Mouse (Mus musculus): ENCODE results near the gene Zfp583. TPM values are rescaled to one million over a fixed set of nuclear protein-coding genes. Genes with fewer than 3 reads are reported as not detected.

Gene Zfp583
- polyA plus RNA-seq, 1 experiment: 0.02 TPM

DNA sequence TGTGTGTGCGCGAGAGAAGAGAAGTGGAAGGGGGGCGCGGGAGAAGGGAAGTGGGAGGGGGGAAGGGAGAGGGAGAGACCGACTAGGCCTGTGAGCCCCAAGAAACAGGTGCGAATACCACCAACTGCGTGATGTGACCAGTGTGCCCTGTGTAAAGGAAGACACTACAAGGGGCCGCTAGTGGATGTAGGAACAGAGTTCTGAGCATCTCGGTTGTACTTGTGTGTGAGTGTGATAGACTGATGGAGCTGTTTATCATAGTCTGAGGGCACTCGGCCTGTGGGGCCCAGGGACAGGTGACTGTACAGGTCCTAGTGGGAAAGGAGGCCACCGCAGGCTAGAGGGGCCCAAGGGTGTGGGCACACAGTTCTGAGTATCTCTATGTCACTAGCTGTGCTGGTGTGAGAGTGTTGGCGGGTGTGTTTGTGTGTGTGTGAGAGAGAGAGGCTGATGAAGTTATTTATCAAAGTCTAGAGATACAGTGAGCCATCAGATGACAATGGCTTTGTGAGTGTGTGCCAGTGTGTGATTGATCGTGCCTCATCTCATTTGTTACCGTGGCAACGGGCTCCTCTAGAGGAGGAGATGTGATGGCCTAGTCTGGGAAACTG, 44.1 kb downstream of the Zfp583 start:
- peaks cover 28% of the 10 kb centered on the region for H3K36me3 ChIP-seq (ENCODE audit: control insufficient read depth)
- TF ChIP-seq GATA1 (IDR thresholded peaks at IDR 0.05; ENCODE audit: low read length) (no peak), TAL1 (IDR thresholded peaks at IDR 0.05; ENCODE audit: low read length) (no peak)
- no peaks in the 10 kb centered on the region for H3K9me3 ChIP-seq (ENCODE audit: control insufficient read depth, low read length)
- H3K27me3 ChIP-seq (ENCODE audit: control insufficient read depth): no peaks in the 10 kb centered on the region
- H3K4me1 ChIP-seq (ENCODE audit: control insufficient read depth): peaks cover 65% of the 10 kb centered on the region
- peak overlapping the region; percentile 84 for H3K4me3 ChIP-seq (replicated peaks)

GRCm38 (mm10) chr7:6285842-6286705, 45.0 kb downstream of the Zfp583 start, which contains the start of gene Zfp667:
Gene Zfp667 (plus strand): TSS chr7:6286579.
- H3K36me3 ChIP-seq (ENCODE audit: control insufficient read depth): peaks cover 22% of the 10 kb centered on the region
- H3K4me1 ChIP-seq (ENCODE audit: control insufficient read depth): peaks cover 65% of the 10 kb centered on the region
- TF ChIP-seq TAL1 (IDR thresholded peaks at IDR 0.05; ENCODE audit: low read length) (no peak), GATA1 (IDR thresholded peaks at IDR 0.05; ENCODE audit: low read length) (no peak)
- peak within 1 kb of the TSS; percentile 84 for H3K4me3 ChIP-seq (replicated peaks)
- no peaks in the 10 kb centered on the region for H3K27me3 ChIP-seq (ENCODE audit: control insufficient read depth)
- H3K9me3 ChIP-seq (ENCODE audit: control insufficient read depth, low read length): no peaks in the 10 kb centered on the region

DNA sequence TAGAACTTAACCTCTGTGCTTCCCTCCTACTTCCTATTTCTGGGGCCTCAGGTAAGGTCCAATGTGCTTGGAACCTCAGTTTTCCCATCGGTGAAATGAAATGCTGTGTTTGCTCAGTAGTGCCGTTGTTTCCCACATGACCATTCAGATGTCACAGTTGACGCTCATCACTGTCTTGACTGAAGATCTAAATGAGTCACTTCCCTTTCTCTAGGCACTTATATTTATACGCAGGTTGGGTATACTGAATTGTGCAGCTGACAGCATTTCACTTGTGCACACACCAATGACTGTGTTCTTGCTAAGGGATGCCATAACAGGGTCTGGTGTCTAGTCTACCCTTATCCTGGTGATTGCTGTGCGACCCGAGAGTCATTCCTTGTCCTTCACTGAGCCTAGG, 45.7 kb downstream of the Zfp583 start:
- H3K4me3 ChIP-seq (replicated peaks): peak overlapping the region; percentile 84
- H3K36me3 ChIP-seq (ENCODE audit: control insufficient read depth): peaks cover 16% of the 10 kb centered on the region
- H3K9me3 ChIP-seq (ENCODE audit: control insufficient read depth, low read length): no peaks in the 10 kb centered on the region
- peaks cover 65% of the 10 kb centered on the region for H3K4me1 ChIP-seq (ENCODE audit: control insufficient read depth)
- H3K27me3 ChIP-seq (ENCODE audit: control insufficient read depth): no peaks in the 10 kb centered on the region
- TF ChIP-seq TAL1 (IDR thresholded peaks at IDR 0.05; ENCODE audit: low read length): no peak

DNA sequence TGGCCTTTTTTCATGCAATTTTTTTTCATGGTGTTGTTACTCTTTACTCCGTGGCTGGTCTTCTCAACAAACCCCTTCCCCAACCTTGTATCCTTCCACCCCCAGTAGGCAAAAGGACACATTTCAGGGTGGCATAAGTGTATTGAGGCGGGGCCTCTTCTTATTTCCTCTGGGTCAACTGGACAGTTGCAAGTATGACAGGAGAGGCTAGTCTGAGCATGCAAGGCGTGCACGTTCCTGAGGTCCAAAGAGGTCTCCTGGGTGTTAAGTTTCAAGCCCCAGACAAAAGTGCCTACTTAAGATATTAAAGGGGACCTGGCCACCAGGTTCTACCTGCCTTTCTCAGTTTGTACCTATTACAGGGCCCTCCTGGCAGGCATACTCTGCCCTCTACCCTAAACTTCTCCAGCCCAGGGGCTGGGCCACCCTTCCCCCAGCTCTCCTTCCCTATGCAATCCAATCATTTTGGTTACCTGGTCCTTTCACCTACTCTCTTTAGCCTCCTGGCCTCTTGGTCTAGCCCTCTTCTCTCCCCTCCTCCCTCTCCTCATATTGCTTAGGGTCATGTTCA, 46.6 kb downstream of the Zfp583 start:
- Histone ChIP-seq H3K9me3 (ENCODE audit: control insufficient read depth, low read length) (no peaks in the 10 kb centered on the region), H3K36me3 (ENCODE audit: control insufficient read depth) (peaks cover 10% of the 10 kb centered on the region), H3K4me1 (ENCODE audit: control insufficient read depth) (peaks cover 64% of the 10 kb centered on the region), H3K4me3 (replicated peaks) (no peak overlapping the region), H3K27me3 (ENCODE audit: control insufficient read depth) (no peaks in the 10 kb centered on the region)
- TF ChIP-seq TAL1 (IDR thresholded peaks at IDR 0.05; ENCODE audit: low read length): no peak
- no peak for TF ChIP-seq GATA1 (IDR thresholded peaks at IDR 0.05; ENCODE audit: low read length)

- H3K9me3 ChIP-seq (ENCODE audit: control insufficient read depth, low read length): no peaks in the 10 kb centered on the region
- peaks cover 2% of the 10 kb centered on the region for H3K36me3 ChIP-seq (ENCODE audit: control insufficient read depth)
- TF ChIP-seq TAL1 (IDR thresholded peaks at IDR 0.05; ENCODE audit: low read length): no peak
- TF ChIP-seq GATA1 (IDR thresholded peaks at IDR 0.05; ENCODE audit: low read length): no peak
- peak overlapping the region; percentile 69 for H3K4me3 ChIP-seq (replicated peaks)
- H3K4me1 ChIP-seq (ENCODE audit: control insufficient read depth): peaks cover 60% of the 10 kb centered on the region
- H3K27me3 ChIP-seq (ENCODE audit: control insufficient read depth): no peaks in the 10 kb centered on the region
Measured at GRCm38 (mm10) chr7:6283451-6284075, 47.5 kb downstream of the Zfp583 start.

DNA sequence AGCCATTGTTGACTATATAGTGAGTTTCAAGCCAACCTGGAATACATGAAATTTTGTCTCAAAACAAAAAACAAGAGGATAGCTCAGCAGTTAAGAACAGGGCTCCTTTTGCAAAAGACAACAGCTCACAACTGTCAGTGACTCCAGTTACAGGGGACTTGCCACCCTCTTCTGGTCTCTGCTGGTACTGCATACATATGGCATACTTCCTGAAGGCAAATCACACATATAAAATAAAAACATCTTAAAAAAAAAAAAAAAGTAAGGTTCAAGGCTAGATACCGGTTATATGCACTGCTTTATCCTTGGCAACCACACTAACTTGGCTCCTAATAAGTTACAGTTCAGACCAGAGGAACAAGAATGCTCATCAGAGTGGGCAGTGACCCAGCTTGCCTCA, 48.3 kb downstream of the Zfp583 start:
- TF ChIP-seq TAL1 (IDR thresholded peaks at IDR 0.05; ENCODE audit: low read length) (no peak), GATA1 (IDR thresholded peaks at IDR 0.05; ENCODE audit: low read length) (no peak)
- peaks cover 59% of the 10 kb centered on the region for H3K4me1 ChIP-seq (ENCODE audit: control insufficient read depth)
- H3K27me3 ChIP-seq (ENCODE audit: control insufficient read depth): no peaks in the 10 kb centered on the region
- no peaks in the 10 kb centered on the region for H3K9me3 ChIP-seq (ENCODE audit: control insufficient read depth, low read length)
- H3K4me3 ChIP-seq (replicated peaks): peak overlapping the region; percentile 69
- H3K36me3 ChIP-seq (ENCODE audit: control insufficient read depth): no peaks in the 10 kb centered on the region

DNA sequence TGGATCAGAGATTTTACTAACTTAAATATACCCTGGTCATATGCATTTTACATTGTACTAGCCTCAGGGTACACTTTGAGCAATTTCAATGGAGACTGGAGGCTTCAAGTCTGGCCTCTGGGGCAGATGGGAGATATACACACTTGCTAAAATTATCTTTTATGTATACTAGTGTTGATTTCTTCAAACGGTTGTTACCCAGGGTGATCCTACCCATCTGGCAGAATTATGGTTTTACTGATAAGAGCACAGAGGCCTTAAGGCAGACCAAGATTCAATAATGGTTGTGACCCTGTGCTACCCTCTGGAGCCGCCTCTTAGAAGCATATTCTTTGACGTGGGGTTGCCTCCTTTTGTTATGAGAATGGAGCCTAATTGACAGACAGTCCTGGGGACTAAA, 53.2 kb downstream of the Zfp583 start:
- no peak for TF ChIP-seq TAL1 (IDR thresholded peaks at IDR 0.05; ENCODE audit: low read length)
- TF ChIP-seq GATA1 (IDR thresholded peaks at IDR 0.05; ENCODE audit: low read length): no peak
- peaks cover 24% of the 10 kb centered on the region for H3K4me1 ChIP-seq (ENCODE audit: control insufficient read depth)
- H3K4me3 ChIP-seq (replicated peaks): no peak overlapping the region
- no peaks in the 10 kb centered on the region for H3K36me3 ChIP-seq (ENCODE audit: control insufficient read depth)
- no peaks in the 10 kb centered on the region for H3K27me3 ChIP-seq (ENCODE audit: control insufficient read depth)
- H3K9me3 ChIP-seq (ENCODE audit: control insufficient read depth, low read length): no peaks in the 10 kb centered on the region

DNA sequence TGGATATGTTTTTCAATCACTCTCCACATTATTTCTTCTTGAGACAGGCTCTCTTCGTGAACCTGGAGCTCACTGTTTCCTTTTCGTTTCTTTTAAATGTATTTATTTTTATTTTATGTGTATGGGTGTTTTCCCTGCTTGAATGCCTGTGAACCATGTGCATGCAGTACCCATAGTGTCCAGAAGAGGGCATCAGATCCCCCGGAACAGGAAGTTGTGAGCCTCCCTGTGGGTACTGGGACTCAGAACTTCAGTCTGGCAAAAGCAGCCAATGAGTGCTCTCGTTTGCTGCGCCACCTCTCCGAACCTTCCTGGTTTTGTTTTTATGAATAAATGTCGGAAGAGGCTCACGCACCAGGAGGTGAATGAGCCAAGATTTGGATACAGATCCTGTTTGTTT, 65.4 kb downstream of the Zfp583 start:
- Histone ChIP-seq H3K4me3 (replicated peaks) (no peak overlapping the region), H3K36me3 (ENCODE audit: control insufficient read depth) (no peaks in the 10 kb centered on the region), H3K9me3 (ENCODE audit: control insufficient read depth, low read length) (no peaks in the 10 kb centered on the region), H3K27me3 (ENCODE audit: control insufficient read depth) (no peaks in the 10 kb centered on the region), H3K4me1 (ENCODE audit: control insufficient read depth) (no peaks in the 10 kb centered on the region)
- TF ChIP-seq GATA1 (IDR thresholded peaks at IDR 0.05; ENCODE audit: low read length) (no peak), TAL1 (IDR thresholded peaks at IDR 0.05; ENCODE audit: low read length) (no peak)

Other genes starting within 250 kb of the Zfp583 start
- gene Zfp787, start 175.3 kb downstream of the Zfp583 start, polyA plus RNA-seq (2012): 0.85 and 2.6 TPM in 2 replicates
- 1.7 and 1.8 TPM in 2 replicates for gene Zfp444, start 159.1 kb downstream of the Zfp583 start, polyA plus RNA-seq (2012)
- gene Galp, start 134.2 kb downstream of the Zfp583 start, polyA plus RNA-seq (2012): not detected in 2 replicates
- not detected in 2 replicates for gene Zscan5b, start 109.0 kb downstream of the Zfp583 start, polyA plus RNA-seq (2012)
- gene Epp13, start 78.6 kb downstream of the Zfp583 start, polyA plus RNA-seq (2012): not detected in 2 replicates
- gene Zfp667, start 44.7 kb downstream of the Zfp583 start, polyA plus RNA-seq (2012): 0.06 and 0.07 TPM in 2 replicates
- gene Gm3854, start 12.5 kb upstream of the Zfp583 start, polyA plus RNA-seq (2012): not detected in 2 replicates
- not detected in 2 replicates for gene Zfp78, start 32.0 kb upstream of the Zfp583 start, polyA plus RNA-seq (2012)
- 0.01 TPM in 1 of 2 replicates, not detected in the other for gene Zfp28, start 52.0 kb upstream of the Zfp583 start, polyA plus RNA-seq (2012)
- gene Smim17, start 67.4 kb upstream of the Zfp583 start, polyA plus RNA-seq (2012): not detected in 2 replicates
- not detected in 2 replicates for gene Gm20715, start 79.0 kb upstream of the Zfp583 start, polyA plus RNA-seq (2012)
- gene Olfr1344, start 107.4 kb upstream of the Zfp583 start, polyA plus RNA-seq (2012): not detected in 2 replicates
- gene Olfr1336, start 124.9 kb upstream of the Zfp583 start, polyA plus RNA-seq (2012): 0.01 TPM in 1 of 2 replicates, not detected in the other
- not detected in 2 replicates for gene Olfr1346, start 135.8 kb upstream of the Zfp583 start, polyA plus RNA-seq (2012)
- gene Olfr5, start 155.7 kb upstream of the Zfp583 start, polyA plus RNA-seq (2012): not detected in 2 replicates
- not detected in 2 replicates for gene Olfr1347, start 168.5 kb upstream of the Zfp583 start, polyA plus RNA-seq (2012)
- gene Olfr1348, start 177.5 kb upstream of the Zfp583 start, polyA plus RNA-seq (2012): not detected in 2 replicates
- not detected in 2 replicates for gene Olfr1349, start 191.7 kb upstream of the Zfp583 start, polyA plus RNA-seq (2012)
- gene Olfr1350, start 233.6 kb upstream of the Zfp583 start, polyA plus RNA-seq (2012): not detected in 2 replicates